Mouse (Mus musculus) left cerebral cortex, adult 2 months (tissue): ENCODE measurements at regions not wholly inside any gene's neighbourhood (a gene's known extent, or its start where the extent isn't known, plus 50 kb on each side); places are given as distances from the start of the nearest gene placed in this dataset.

Experiments
- DNase-seq, 2 experiments: peaks; one replicate each; pipeline ENCODE4 v3.0.0; 2021 to 2022; ENCODE audit warnings: low spot score in 2 of 2, mixed read lengths in 1 of 2; ENCODE audit errors: extremely low spot score in 1 of 2
- H3K27ac ChIP-seq: fragments of 200-600 bp; 2 replicates; pipeline ENCODE4 v1.8.1; 2022
- H3K4me3 ChIP-seq: fragments of 200-600 bp; 2 replicates; pipeline ENCODE4 v1.8.1; 2022
- CTCF ChIP-seq: fragments of 200-600 bp; IDR thresholded peaks from 2 replicates; pipeline ENCODE4 v1.8.1; 2022; ENCODE audit warnings: antibody characterized with exemption, mild to moderate bottlenecking, moderate library complexity
- intact Hi-C: fragments of 180-260 bp; cut with DNase I; formaldehyde crosslinking; loops from one replicate; pipeline ENCODE4 v1.15.1; 2025

DNA sequence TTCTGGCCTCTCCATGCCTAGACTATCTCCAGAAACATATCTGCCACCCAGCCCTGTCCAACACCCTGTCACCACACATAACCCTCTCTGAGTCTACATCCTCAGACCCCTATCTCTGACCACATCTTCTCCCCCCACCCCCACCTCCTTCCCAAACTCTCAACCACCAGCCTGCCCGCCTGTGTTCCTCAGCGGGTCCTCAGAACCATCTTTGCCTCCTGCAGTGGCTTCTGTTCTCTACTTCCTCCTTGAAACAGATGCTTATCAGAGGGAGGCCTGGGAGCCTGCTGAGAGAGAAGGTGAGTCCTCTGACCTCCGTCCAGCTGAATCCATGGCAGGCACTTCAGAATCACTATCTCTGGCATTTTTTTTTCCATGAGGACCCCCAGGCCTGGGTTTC lies 307.4 kb upstream of the Dio3 start:
- DNase-seq: no peak
- intact Hi-C loops: loop anchor here (5.0 kb wide), 2 partner anchors 224 to 296 kb away; no protein-coding TSS in a partner anchor
- no peak for TF ChIP-seq CTCF
- Histone ChIP-seq H3K4me3 (no peak overlapping the region), H3K27ac (no peak overlapping the region)

DNA sequence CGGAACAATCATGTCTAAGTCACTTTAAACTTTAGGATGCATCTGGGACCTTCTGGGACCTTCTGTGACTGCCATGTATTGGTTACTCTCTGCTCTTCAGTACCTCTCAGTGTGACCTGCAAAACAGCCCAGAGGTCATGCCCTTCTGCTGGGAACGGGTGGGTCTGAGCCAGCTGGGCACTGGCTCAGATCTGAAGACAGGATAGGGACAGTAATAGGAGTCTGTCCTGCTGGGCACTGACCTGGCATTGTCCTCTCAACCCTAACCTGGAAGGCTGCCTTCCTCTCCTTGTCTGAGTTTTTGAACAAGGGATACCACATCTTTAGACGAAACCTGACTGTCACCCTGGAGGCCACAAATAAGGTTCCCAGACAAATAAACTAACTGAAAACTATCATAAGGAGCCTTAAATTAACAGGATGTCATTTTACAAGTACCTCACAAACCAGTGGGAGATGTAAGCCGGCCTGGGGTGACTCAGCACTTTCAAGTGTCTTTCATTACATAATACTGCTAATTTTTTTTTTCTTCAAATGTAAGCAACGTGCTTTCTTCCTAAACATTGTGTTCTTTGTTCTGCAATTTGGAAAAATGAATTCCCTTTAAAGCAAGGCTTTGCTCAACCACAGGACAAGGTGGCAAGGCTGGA lies 306.4 kb upstream of the Dio3 start:
- intact Hi-C loops: loop anchor here (5.0 kb wide), 2 partner anchors 225 to 295 kb away; no protein-coding TSS in a partner anchor
- TF ChIP-seq CTCF: no peak

DNA sequence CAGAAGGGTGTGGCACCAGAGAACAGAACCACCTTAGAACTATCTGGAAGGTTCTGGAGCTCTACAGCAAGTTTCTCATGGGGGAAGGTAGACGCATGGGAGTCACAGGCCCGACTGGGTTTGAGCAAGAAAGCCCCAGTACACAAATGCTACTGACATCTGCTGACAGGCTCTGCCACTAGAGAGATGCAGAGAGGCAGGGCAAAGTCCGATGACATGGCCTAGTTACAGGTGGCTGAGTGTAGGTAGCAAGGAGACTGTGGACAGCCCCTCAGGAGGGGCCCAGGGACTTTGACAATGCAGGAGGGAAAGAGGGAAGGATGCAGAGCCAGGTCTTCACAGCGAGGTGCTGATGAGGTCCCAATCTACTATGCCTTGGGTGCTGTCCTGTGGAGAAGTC lies 305.3 kb upstream of the Dio3 start:
- intact Hi-C loops: loop anchor here (5.0 kb wide), 2 partner anchors 226 to 294 kb away; no protein-coding TSS in a partner anchor
- Histone ChIP-seq H3K4me3 (no peak overlapping the region), H3K27ac (peak overlapping the region; percentile 66; the same call in 1 of the 2 replicates)
- no peak for DNase-seq
- no peak for TF ChIP-seq CTCF

More for the DNA sequence above, 306.4 kb upstream of the Dio3 start:
- no peak overlapping the region for H3K4me3 ChIP-seq
- DNase-seq: no peak
- H3K27ac ChIP-seq: peak overlapping the region; percentile 66

DNA sequence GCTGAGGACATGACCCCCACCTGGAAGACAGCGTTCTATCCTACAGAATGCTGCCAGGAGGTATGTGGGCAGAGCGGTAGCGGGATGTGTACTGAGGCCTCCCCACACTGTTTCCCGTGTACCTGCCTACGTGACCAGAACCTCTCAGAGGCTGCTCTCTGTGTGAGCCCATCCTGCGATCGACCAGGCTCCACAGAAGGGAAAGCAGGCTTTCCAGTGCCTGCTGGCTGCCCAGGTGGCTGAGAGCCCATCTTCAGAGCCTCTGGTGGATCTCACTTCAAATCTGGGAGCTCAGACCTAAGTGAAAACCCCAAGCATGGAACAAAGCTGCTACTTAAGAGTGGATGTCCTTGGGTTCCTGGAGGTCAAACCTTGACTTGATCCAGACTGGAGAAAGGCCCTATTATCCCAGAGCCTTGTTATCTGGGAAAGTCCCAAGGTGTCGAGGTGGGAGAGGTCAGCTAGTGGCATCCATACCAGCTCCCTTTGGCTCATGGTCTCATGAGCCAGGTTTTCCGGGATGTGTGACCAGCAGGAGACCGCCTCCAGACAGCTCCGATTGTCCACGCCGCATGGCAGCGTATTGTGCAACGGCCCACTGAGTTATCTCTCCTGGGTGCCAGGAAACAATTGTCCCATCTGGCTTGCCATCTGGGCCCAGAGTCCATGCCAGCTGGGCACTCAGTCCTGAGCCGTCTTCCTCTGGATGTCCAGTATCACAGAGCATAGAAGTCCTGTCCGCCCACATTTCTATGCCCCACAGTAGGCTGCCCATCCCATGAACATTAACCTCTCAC lies 303.5 kb upstream of the Dio3 start:
- TF ChIP-seq CTCF: no peak
- DNase-seq: peak in 1 of 2 experiments; percentile 77
- no peak overlapping the region for H3K4me3 ChIP-seq
- peak overlapping the region; percentile 44; the same call in 1 of the 2 replicates for H3K27ac ChIP-seq
- intact Hi-C loops: loop anchor here (2.0 kb wide), 1 partner anchor 73 kb away; no protein-coding TSS in a partner anchor

DNA sequence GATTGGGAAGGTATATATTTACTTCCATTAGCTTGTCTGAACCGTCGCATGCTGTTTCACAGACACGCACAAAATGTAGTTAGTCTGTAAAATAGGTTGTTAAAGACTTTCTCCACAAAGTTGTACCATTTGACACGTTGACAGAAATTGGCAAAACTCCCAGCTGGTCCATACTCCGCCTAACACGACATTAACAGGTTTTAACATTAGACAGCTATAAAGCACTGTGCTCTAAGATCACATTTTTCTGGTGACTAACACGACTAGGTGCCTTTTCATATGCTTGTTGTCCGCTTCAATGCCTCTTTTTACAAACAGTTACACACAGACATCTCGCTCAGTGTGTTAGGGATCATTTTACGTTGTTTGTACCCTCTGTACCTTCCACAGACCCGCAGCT lies 294.2 kb upstream of the Dio3 start:
- intact Hi-C loops: no loop called here
- H3K27ac ChIP-seq: no peak overlapping the region
- no peak for TF ChIP-seq CTCF
- no peak overlapping the region for H3K4me3 ChIP-seq
- no peak for DNase-seq

DNA sequence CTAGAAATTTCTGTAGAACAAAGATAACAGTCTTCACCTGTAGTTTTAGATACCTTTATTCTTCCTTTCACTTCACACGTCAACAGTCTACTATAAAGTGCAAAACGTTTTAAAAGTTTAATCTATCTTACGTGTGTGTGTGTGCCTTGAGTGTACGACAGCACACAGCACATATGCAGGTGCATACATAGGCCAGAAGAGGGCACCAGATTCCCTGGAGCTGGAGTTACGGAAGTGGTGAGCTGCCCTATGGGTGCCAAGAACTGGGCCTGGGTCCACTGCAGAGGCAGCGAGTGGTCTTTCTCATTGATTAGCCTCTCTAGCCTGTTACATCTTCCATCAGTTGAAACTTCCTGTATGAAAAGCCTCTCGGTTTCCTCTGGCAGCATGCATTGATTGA lies 285.5 kb upstream of the Dio3 start:
- TF ChIP-seq CTCF: no peak; the same call in 1 of the 2 replicates
- intact Hi-C loops: no loop called here
- no peak for DNase-seq
- H3K4me3 ChIP-seq: no peak overlapping the region
- H3K27ac ChIP-seq: no peak overlapping the region

DNA sequence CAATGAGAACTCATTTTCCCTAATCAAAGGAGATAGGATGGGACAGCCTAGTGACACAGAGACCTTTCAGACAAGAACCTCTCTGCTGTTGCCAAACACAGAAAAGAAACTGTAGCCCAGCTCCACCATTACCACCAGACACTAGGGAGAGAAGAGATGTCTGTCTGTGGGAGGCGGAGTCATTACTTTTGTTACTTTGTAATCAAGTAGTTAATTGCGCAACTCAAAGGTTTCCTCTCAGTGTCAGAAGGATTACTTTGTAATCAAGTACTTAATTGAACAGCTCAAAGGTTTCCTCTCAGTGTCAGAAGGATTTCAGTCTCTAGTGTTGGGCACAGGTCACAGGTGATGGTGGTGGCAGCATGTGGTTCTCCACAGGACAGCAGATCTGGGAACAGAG lies 276.2 kb upstream of the Dio3 start:
- intact Hi-C loops: loop anchor here (10.0 kb wide), 1 partner anchor 362 kb away; no protein-coding TSS in a partner anchor
- TF ChIP-seq CTCF: no peak
- Histone ChIP-seq H3K4me3 (no peak overlapping the region), H3K27ac (no peak overlapping the region)
- DNase-seq: no peak

DNA sequence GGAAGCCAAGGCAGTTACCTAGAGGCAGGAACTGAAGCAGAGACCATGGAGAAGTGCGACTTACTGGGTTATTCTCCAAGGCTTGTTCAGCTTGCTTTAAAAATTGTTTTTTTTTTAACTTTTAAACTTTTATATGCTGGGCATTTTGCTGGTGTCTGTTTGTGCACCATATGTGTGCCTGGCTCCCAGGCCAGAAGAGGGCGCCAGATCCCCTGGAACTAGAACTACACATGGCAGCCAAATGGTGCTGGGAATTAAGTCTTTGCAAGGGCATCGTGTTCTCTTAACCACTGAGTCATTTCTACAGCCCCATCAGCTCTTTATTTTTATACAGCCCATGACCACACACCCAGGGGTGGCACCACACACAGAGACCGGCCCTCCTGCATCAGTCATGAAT lies 269.7 kb upstream of the Dio3 start:
- intact Hi-C loops: loop anchor here (10.0 kb wide), 1 partner anchor 356 kb away; no protein-coding TSS in a partner anchor
- no peak for DNase-seq
- Histone ChIP-seq H3K4me3 (no peak overlapping the region), H3K27ac (no peak overlapping the region)
- TF ChIP-seq CTCF: peak; percentile 3; the same call in 1 of the 2 replicates

DNA sequence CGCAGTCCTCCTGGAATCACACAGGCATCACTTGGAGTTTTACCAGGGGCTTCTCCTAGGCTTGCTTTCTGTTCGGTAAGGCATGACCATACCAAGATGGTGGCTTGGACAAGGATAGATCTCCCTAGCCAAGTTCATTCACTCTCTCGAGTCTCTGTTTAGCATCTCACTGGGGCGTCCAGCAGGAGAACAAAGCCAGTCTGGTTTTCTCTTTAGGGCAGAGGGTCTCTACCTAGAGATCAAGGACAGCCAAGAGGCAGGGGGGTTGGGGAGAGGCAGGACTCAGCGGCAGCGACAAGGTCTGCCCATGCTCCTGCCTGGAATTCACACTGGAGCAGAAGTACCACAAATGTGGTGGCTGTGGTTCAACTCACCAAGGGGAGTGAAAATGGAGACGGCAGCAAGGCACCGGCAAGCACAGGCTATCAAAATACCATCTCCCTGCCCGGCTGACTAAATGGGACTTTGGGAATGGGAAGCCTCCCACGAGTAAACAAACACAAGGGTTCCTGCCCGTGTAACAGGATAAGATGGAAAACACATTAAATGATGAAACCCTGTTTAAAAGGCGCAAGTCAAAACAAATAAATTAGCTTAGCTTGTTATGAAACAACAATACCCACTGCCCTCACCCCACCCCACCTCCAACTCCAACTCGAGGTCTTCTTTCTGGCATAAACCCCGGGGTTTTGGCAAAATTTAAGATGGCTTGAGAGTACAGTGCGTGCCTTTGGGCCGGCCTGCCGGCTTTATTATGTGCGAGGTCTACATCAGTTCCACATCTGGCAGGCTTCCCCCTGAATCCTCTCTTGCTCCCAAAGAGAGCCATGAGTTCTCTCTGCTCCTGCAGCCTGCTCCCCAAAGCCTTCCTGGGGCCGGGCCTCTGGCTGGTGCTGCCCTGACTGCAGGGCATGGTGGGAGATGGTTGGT lies 258.1 kb upstream of the Dio3 start:
- DNase-seq: no peak
- Histone ChIP-seq H3K27ac (no peak overlapping the region), H3K4me3 (no peak overlapping the region)
- no peak for TF ChIP-seq CTCF
- intact Hi-C loops: no loop called here

DNA sequence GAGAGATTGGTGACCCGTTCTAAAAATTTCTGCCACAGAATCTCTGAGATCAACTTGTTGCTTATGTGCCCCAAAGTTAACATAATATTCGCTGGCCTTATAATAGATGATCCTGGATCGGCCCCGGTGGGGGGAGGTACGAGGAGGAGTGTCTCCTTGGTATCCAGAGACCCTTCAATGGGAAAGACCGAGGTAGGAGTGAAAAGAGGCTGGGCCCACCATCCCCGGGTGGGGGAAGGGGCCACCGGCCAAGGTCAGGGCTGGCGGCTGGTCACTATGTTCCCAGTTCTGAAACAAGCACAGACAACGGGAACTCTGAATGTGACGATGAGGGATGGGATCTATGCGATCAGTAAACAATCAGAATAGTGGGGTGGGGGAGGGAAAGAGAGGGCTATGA lies 257.2 kb upstream of the Dio3 start:
- Histone ChIP-seq H3K27ac (no peak overlapping the region), H3K4me3 (no peak overlapping the region)
- intact Hi-C loops: no loop called here
- no peak for TF ChIP-seq CTCF
- no peak for DNase-seq

DNA sequence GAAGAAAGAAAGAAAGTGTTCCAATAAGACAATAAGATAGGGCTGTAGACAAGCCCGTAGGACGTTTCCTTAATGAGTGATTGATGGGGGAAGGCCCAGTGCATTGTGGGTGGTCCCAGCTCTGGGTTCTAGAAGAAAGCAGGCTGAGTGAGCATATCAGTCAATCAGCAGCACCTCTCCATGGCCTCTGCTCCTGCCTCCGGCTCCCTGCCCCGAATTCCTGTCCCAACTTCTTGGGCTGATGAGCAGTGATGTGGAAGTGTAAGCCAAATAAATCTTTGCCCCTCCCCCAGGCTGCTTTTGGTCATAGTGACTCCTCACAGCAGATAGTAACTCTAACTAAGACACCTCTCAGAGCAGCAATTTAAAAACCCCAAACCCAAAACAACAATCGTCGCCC lies 256.2 kb upstream of the Dio3 start:
- TF ChIP-seq CTCF: no peak
- Histone ChIP-seq H3K27ac (no peak overlapping the region), H3K4me3 (no peak overlapping the region)
- intact Hi-C loops: no loop called here
- no peak for DNase-seq
